Mouse (Mus musculus) small intestine, adult 2 months (tissue): ENCODE results near the gene Get4.

Experiments
- CTCF ChIP-seq: fragments of 200-500 bp; IDR thresholded peaks from 2 replicates; pipeline ENCODE4 v1.5.1; 2012; ENCODE audit warnings: low read depth, mild to moderate bottlenecking, control low read depth, inconsistent platforms, low read length, moderate library complexity, mixed read lengths; ENCODE audit not compliant: insufficient replicate concordance, insufficient read length; ENCODE audit errors: extremely low read depth
- POLR2A ChIP-seq: fragments of 200-500 bp; IDR thresholded peaks from 2 replicates; pipeline ENCODE4 v1.6.1; 2012; ENCODE audit warnings: low read depth, mild to moderate bottlenecking, control low read depth, inconsistent platforms, low read length, moderate library complexity

DNA sequence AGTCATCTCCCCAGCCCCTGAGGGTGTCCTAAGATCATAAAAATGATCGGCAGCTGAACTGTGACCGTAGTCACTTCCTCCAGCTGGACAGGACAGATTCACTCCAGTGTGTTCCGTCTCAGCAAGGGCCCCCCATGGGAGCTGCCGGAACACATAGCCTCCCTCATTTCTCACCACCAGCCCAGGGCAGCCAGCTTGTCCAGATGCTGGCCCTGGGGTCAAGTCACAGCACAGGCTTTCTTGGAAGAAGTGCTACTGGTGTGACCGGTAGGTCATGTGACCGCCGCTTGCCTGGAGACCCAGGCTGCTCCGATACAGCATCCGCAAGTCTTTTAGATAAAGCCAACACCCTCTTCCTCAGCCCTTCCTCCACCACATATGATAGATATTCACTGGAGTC lies 61.4 kb downstream of the Get4 start:
- TF ChIP-seq CTCF (no peak), POLR2A (no peak)
